Mouse (Mus musculus) intestine, postnatal 0 days (tissue): ENCODE data around the gene Abca1. TPM values are rescaled to one million over a fixed set of nuclear protein-coding genes. Genes with fewer than 3 reads are reported as not detected.

ENCODE experiments used
- ATAC-seq: fragments of 200-750 bp; cut with Nextera tagmentation; 2 replicates; pipeline ENCODE4 v1.8.0; 2017; ENCODE audit warnings: mild to moderate bottlenecking, moderate TSS enrichment, moderate library complexity
- H3K27ac ChIP-seq: fragments of 300-500 bp; sonication (generic); 2 replicates; pipeline ENCODE4 v1.5.1; 2014; ENCODE audit warnings: mild to moderate bottlenecking, low read depth, low read length, moderate library complexity
- H3K27me3 ChIP-seq: fragments of 300-500 bp; sonication (generic); replicated peaks from 2 replicates; pipeline ENCODE4 v1.6.1; 2014; ENCODE audit warnings: low read length, mixed read lengths; ENCODE audit not compliant: control insufficient read depth, insufficient read depth
- H3K36me3 ChIP-seq: fragments of 300-500 bp; sonication (generic); 2 replicates; pipeline ENCODE4 v1.6.1; 2014; ENCODE audit warnings: mild to moderate bottlenecking, moderate library complexity; ENCODE audit not compliant: control insufficient read depth, insufficient read depth
- H3K4me1 ChIP-seq: fragments of 300-500 bp; sonication (generic); replicated peaks from 2 replicates; pipeline ENCODE4 v1.6.1; 2014; ENCODE audit warnings: antibody characterized with exemption, low read length, mixed read lengths; ENCODE audit not compliant: control insufficient read depth, insufficient read depth
- H3K4me2 ChIP-seq: fragments of 300-500 bp; sonication (generic); replicated peaks from 2 replicates; pipeline ENCODE4 v1.6.1; 2014; ENCODE audit warnings: low read depth, mild to moderate bottlenecking, moderate library complexity
- H3K4me3 ChIP-seq: fragments of 300-500 bp; sonication (generic); 2 replicates; pipeline ENCODE4 v1.5.1; 2014; ENCODE audit warnings: low read depth, low read length
- H3K9ac ChIP-seq: fragments of 300-500 bp; sonication (generic); 2 replicates; pipeline ENCODE4 v1.6.1; 2014; ENCODE audit warnings: mild to moderate bottlenecking, low read depth, low read length
- H3K9me3 ChIP-seq: fragments of 300-500 bp; sonication (generic); 2 replicates; pipeline ENCODE4 v1.6.1; 2016; ENCODE audit warnings: mixed run types; ENCODE audit not compliant: control insufficient read depth
- CTCF ChIP-seq: sonication (generic); IDR thresholded peaks from 2 replicates; pipeline ENCODE4 v1.5.1; 2016; ENCODE audit warnings: low read depth, mild to moderate bottlenecking, control low read depth, antibody characterized with exemption, moderate library complexity
- WGBS: fragments of 180-500 bp; shearing (Covaris S2); extraction: QIAGEN DNeasy Blood & Tissue Kit; methylation state at CpG from one replicate; pipeline ENCODE4 v1.1.7; 2014; 5-methylcytosine and 5-hydroxymethylcytosine counted together
- polyA plus RNA-seq: library from polyadenylated mRNA; unstranded; fragments of >200 nt; fragmentation: Nextera tagmentation; extraction: Ambion mirVana; gene quantifications from 2 replicates; pipeline ENCODE4 v1.2.1, GENCODE M21; 2015

Gene Abca1
- polyA plus RNA-seq, 1 experiment from 2014 or later = 1.4 TPM

GRCm38 (mm10) chr4:53088999-53089398 lies 70.7 kb downstream of the Abca1 start:
- no peak for ATAC-seq
- no peak for TF ChIP-seq CTCF

GRCm38 (mm10) chr4:53086636-53087035 lies 73.1 kb downstream of the Abca1 start:
- no peak overlapping the region for H3K4me2 ChIP-seq
- no peak for ATAC-seq
- H3K36me3 ChIP-seq = 0 out of 2 replicates have a peak, but pooled peaks cover 14% of the 10 kb centered on the region
- no peak overlapping the region for H3K4me3 ChIP-seq
- no peak for TF ChIP-seq CTCF
- no peaks in the 10 kb centered on the region for H3K4me1 ChIP-seq
- WGBS = 71% methylated on average over 2 of the region's 2 CpGs
- no peak overlapping the region for H3K9ac ChIP-seq
- H3K27me3 ChIP-seq = no peaks in the 10 kb centered on the region
- no peak overlapping the region for H3K27ac ChIP-seq
- H3K9me3 ChIP-seq = no peaks in the 10 kb centered on the region

More at GRCm38 (mm10) chr4:53088999-53089398, 70.7 kb downstream of the Abca1 start:
- Histone ChIP-seq H3K4me1 (no peaks in the 10 kb centered on the region), H3K9ac (no peak overlapping the region), H3K4me3 (no peak overlapping the region), H3K36me3 (0 out of 2 replicates have a peak, but pooled peaks cover 10% of the 10 kb centered on the region), H3K27ac (no peak overlapping the region), H3K4me2 (no peak overlapping the region), H3K27me3 (no peaks in the 10 kb centered on the region), H3K9me3 (no peaks in the 10 kb centered on the region)
- 58% methylated on average over 4 of the region's 4 CpGs for WGBS

GRCm38 (mm10) chr4:53085634-53086033 lies 74.1 kb downstream of the Abca1 start:
- Histone ChIP-seq H3K27me3 (no peaks in the 10 kb centered on the region), H3K36me3 (peaks cover 16% of the 10 kb centered on the region; the same call in 1 of the 2 replicates), H3K4me2 (no peak overlapping the region), H3K9me3 (no peaks in the 10 kb centered on the region), H3K4me1 (no peaks in the 10 kb centered on the region), H3K4me3 (no peak overlapping the region), H3K27ac (no peak overlapping the region), H3K9ac (no peak overlapping the region)
- no peak for ATAC-seq
- 44% methylated on average over 4 of the region's 4 CpGs for WGBS
- no peak for TF ChIP-seq CTCF

- Histone ChIP-seq H3K4me2 (no peak overlapping the region), H3K9me3 (no peaks in the 10 kb centered on the region), H3K27me3 (no peaks in the 10 kb centered on the region), H3K4me3 (no peak overlapping the region), H3K9ac (no peak overlapping the region), H3K27ac (no peak overlapping the region), H3K36me3 (peaks cover 9% of the 10 kb centered on the region; the same call in 1 of the 2 replicates), H3K4me1 (no peaks in the 10 kb centered on the region)
- 98% methylated on average over 2 of the region's 2 CpGs for WGBS
- no peak for ATAC-seq
- TF ChIP-seq CTCF = no peak
These were observed 76.6 kb downstream of the Abca1 start for GRCm38 (mm10) chr4:53083071-53083470.

GRCm38 (mm10) chr4:53082451-53082850 lies 77.2 kb downstream of the Abca1 start:
- no peaks in the 10 kb centered on the region for H3K27me3 ChIP-seq
- H3K27ac ChIP-seq = no peak overlapping the region
- no peak for ATAC-seq
- H3K4me3 ChIP-seq = no peak overlapping the region
- WGBS = 82% methylated on average over 7 of the region's 7 CpGs
- H3K4me2 ChIP-seq = no peak overlapping the region
- H3K9ac ChIP-seq = no peak overlapping the region
- H3K4me1 ChIP-seq = no peaks in the 10 kb centered on the region
- no peak for TF ChIP-seq CTCF
- peaks cover 9% of the 10 kb centered on the region; the same call in 1 of the 2 replicates for H3K36me3 ChIP-seq
- H3K9me3 ChIP-seq = no peaks in the 10 kb centered on the region

- Histone ChIP-seq H3K4me2 (no peak overlapping the region), H3K27ac (no peak overlapping the region), H3K36me3 (peaks cover 9% of the 10 kb centered on the region; the same call in 1 of the 2 replicates), H3K9ac (no peak overlapping the region), H3K27me3 (no peaks in the 10 kb centered on the region), H3K4me3 (no peak overlapping the region), H3K9me3 (no peaks in the 10 kb centered on the region), H3K4me1 (no peaks in the 10 kb centered on the region)
- TF ChIP-seq CTCF = no peak
- WGBS = 88% methylated on average over 11 of the region's 11 CpGs
- no peak for ATAC-seq
These were observed 77.8 kb downstream of the Abca1 start for GRCm38 (mm10) chr4:53081851-53082250.

- Histone ChIP-seq H3K4me1 (no peaks in the 10 kb centered on the region), H3K27ac (no peak overlapping the region), H3K9ac (no peak overlapping the region), H3K27me3 (no peaks in the 10 kb centered on the region), H3K4me2 (no peak overlapping the region), H3K4me3 (no peak overlapping the region), H3K9me3 (no peaks in the 10 kb centered on the region), H3K36me3 (peaks cover 10% of the 10 kb centered on the region; the same call in 1 of the 2 replicates)
- no peak for ATAC-seq
- TF ChIP-seq CTCF = no peak
- WGBS = 83% methylated on average over 3 of the region's 3 CpGs
These were observed 79.4 kb downstream of the Abca1 start for GRCm38 (mm10) chr4:53080290-53080689.
